Mouse (Mus musculus) cortical plate, adult 2 months (tissue): ENCODE results near the gene Tmem259.

Experiments
- CTCF ChIP-seq: fragments of 200-500 bp; IDR thresholded peaks from 2 replicates; pipeline ENCODE4 v1.5.1; 2011; ENCODE audit warnings: mild to moderate bottlenecking, control low read depth, low read length; ENCODE audit not compliant: insufficient read depth; ENCODE audit errors: extremely low read depth
- POLR2A ChIP-seq: fragments of 200-500 bp; IDR thresholded peaks from 2 replicates; pipeline ENCODE4 v1.6.1; 2011; ENCODE audit warnings: mild to moderate bottlenecking, low read length, control low read depth; ENCODE audit not compliant: insufficient read depth; ENCODE audit errors: extremely low read depth

DNA sequence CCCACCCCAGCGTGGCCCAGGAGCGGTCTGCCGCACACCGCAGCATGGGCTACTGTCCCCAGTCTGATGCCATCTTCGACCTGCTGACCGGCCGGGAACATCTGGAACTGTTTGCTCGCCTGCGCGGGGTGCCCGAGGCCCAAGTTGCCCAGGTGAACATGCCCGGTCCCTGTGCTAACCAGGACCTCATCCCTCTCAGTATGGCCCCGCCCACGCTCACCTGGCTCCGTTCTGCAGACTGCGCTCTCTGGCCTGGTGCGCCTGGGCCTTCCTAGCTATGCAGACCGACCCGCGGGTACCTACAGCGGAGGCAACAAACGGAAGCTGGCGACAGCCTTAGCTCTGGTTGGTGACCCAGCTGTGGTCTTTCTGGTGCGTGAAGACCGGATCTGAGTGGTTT is 29.5 kb upstream of the Tmem259 start:
- TF ChIP-seq POLR2A (no peak), CTCF (no peak)
